Mouse (Mus musculus): ENCODE measurements around the gene Cdk9.
A peak's percentile ranks its signal among the peaks of the same experiment; 100 is the strongest.

Gene Cdk9

GRCm38 (mm10) chr2:32712934-32713817, at the start of gene Cdk9:
Cdk9 (minus strand) TSS chr2:32713076.
- peak; percentile 91 for DNase-seq (ENCODE audit: low spot score)

- DNase-seq (ENCODE audit: low spot score) = no peak
Measured at GRCm38 (mm10) chr2:32761859-32762258, 49.0 kb upstream of the Cdk9 start.

- DNase-seq (ENCODE audit: low spot score) = no peak
Measured at GRCm38 (mm10) chr2:32761361-32761760, 48.5 kb upstream of the Cdk9 start.

- DNase-seq (ENCODE audit: low spot score) = no peak
Measured at GRCm38 (mm10) chr2:32759001-32759400, 46.1 kb upstream of the Cdk9 start.

- no peak for DNase-seq (ENCODE audit: low spot score)
Measured at GRCm38 (mm10) chr2:32758503-32758902, 45.6 kb upstream of the Cdk9 start.

DNA sequence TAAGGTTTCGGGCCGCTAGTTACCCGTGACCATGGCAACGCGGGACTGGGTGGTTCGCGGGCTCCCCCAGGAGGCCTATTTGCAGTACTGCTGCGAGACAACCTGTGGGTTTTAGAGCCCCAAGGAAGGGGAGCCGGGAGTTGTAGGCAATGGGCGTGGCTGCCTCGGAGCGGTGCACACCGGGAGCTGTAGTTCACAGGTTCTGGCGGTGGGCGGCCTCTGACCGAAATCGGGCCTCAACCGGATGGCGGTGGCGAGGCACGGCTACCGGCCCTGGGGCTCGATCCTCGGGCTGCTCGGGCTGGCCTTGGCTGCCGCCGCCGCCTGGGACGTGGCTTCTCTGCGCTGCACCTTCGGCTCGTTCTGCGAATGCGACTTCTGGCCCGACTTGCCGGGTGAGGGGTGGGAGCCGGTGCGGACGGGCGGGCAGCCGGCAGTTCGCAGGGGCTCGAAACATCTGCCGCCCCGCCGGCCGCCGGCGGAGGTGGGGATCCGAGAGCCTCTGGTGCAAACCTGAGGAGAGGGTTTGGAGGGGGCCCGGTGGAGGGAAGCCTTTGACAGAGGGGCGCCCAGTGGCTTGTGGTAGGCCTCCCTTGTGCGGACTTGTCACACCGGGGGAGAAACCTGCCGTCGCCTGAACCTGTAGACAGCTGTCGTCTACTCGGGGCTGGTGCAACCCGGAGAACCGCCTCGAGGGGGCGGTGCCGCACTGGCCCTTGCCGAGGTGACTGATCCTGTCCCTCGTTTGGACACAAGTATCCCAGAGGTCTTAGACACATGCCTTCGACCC, 44.4 kb upstream of the Cdk9 start, which contains the start of gene Tor2a:
Tor2a (plus strand) TSS at position 179 of the 790 bp plus-strand sequence.
- peak; percentile 98 for DNase-seq (ENCODE audit: low spot score)

DNA sequence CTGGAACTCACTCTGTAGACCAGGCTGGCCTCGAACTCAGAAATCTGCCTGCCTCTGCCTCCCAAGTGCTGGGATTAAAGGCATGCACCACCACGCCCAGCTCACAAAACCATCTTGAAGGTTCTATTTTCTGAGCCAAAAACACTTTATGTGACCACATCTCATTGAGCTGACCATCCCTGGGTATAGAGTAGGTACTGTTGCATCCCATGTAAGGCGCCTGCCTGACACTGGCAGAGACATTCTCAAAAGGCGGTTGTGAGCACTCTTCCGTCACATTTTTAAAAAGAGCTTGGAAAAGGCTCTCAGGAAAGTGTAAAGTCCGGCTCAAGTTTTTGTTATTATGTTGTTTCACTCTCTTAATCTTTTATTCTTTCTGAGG, 43.8 kb upstream of the Cdk9 start:
- no peak for DNase-seq (ENCODE audit: low spot score)

DNA sequence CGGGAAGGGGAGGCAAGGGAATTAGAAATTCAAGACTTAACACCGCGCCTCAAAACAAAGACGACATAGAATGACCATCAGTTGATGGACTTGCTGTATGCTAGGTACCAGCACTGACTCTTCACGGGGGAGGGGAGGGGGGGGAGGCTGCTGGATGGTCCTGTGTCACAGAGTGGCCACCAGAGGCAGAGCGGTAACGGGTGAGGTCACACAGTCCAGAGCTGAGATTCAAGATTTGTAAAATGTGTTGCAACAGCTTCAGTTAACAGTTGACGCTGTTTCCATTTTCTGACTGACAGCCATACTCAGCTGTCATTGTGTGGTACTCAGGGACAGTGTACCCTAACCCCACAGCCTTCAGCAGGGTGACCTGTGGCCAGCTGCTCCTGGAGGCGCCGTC, 39.3 kb upstream of the Cdk9 start:
- DNase-seq (ENCODE audit: low spot score) = no peak

GRCm38 (mm10) chr2:32751665-32752033, 38.8 kb upstream of the Cdk9 start:
- DNase-seq (ENCODE audit: low spot score) = no peak

GRCm38 (mm10) chr2:32750887-32751664, 38.2 kb upstream of the Cdk9 start:
- DNase-seq (ENCODE audit: low spot score) = peak; percentile 78

DNA sequence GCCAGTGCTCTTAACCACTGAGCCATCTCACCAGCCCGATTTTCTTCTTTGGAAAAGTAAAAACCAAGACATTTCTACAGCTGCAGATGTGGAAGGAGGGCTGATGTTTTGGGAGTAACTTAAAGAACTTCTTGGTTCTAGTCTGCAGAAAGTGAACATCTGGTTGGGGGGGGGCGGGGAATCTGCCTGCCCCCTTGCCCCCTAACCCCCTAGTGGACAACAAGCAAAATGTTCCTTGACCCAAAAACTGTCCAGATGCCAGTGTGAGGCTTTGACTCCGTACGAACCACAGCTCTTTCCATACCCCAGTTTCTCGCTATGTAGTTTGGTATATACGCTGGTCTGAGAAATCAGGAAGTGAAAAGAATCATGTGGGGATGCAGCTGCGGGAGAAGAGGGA, 37.3 kb upstream of the Cdk9 start:
- DNase-seq (ENCODE audit: low spot score) = no peak

- no peak for DNase-seq (ENCODE audit: low spot score)
Measured at GRCm38 (mm10) chr2:32749082-32749481, 36.2 kb upstream of the Cdk9 start.

- no peak for DNase-seq (ENCODE audit: low spot score)
Measured at GRCm38 (mm10) chr2:32744272-32744982, 31.6 kb upstream of the Cdk9 start.

DNA sequence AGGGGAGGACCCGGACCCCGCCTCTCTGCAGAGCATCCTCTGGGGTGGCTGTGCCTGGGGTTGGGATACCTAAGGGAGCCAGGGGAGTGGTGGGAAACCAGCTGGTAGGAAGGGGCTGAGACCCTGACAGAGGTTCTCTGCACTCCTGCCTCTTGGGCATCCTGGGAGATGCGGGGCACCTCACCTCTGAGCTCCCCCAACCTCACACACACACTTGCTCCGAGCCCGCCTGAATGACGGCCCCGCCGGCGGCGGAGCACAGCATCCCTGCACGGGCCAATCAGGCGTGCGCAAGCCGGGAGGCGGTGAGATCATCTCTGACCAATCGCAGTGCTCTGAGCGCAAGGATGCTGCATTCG, 29.3 kb upstream of the Cdk9 start:
- DNase-seq (ENCODE audit: low spot score) = no peak

DNA sequence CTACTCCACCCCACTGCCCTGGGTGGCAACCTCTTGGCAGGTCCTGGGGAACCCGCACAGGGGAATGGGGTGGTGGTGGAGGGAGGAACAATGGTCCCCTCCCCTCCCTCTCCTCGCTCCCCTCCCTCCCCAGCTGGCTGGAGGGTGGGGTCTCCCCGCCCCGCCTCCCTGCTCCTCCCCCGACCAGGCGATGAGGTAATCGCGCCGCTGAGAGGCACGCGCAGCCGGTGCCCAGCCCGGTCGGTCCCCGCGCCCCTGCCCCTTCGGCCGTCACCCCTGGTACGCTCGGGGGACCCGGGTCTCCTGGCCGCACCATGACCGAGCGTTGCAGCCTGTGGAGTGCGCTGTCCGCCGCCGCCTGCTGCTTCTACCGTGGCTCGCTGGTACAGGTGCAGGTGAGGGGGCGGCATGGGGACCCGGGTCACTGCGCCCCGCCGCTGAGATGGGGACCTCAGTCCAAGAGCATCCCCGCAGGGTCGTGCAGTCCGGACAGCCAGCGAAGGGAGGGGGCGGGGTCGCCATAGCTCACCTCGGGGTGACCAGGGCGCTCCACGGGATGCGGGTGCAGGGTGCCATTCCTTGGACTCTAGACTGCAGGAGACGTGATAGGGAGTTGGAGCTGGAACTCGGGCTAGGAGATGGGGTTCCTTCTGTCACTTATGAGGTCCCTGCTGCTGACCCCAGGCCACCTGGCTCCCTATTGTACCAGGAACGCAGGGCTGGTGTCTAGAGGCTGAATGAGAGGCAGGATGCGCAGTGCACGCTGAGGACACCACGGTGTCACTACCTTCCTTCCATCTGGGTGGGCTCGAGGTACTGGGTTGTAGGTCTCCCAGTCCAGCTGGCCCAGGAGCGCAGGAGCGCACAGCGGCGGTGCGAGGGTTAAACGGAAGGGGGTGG, 28.6 kb upstream of the Cdk9 start:
- peak; percentile 35 for DNase-seq (ENCODE audit: low spot score)

- no peak for DNase-seq (ENCODE audit: low spot score)
Measured at GRCm38 (mm10) chr2:32740916-32741272, 28.0 kb upstream of the Cdk9 start, which contains the start of gene 6330409D20Rik. 6330409D20Rik (minus strand) TSS chr2:32741016.

DNA sequence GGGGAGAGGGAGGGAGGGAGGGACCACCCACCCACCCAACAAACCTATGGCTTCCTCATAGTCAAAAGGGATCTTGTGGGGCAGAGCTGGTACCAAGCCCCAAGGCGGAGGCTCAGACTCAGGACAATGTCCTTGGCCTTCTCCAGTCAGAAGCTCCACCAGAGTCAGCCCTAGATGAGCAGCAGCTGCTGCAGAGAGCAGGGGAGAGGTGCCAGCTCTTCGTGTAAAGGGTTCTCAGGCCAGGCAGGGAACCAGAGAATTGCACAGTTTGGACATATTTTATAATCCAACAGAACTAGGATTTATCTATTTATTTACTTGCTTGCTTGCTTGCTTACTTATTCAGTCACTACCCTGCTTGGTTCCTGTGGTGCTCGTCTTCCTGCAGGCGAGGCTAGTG, 26.4 kb upstream of the Cdk9 start:
- DNase-seq (ENCODE audit: low spot score) = no peak

DNA sequence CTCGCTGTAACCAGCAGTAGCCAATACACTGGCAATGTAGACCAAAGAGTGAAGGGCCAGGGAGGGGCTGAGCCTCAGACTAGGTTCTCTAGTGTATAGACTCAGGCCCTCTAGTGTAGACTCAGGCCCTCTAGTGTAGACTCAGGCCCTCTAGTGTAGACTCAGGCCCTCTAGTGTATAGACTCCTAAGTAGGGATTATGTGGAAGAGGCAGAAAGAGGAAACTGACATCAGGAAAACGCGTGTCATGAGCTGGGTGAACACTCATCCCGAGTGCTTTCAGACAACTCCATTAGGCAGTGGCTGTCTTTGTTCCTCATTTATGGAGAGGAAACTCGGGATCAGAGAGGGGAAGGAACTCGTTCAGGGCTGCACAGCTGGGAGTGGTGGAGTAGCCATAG, 24.1 kb upstream of the Cdk9 start:
- DNase-seq (ENCODE audit: low spot score) = no peak

DNA sequence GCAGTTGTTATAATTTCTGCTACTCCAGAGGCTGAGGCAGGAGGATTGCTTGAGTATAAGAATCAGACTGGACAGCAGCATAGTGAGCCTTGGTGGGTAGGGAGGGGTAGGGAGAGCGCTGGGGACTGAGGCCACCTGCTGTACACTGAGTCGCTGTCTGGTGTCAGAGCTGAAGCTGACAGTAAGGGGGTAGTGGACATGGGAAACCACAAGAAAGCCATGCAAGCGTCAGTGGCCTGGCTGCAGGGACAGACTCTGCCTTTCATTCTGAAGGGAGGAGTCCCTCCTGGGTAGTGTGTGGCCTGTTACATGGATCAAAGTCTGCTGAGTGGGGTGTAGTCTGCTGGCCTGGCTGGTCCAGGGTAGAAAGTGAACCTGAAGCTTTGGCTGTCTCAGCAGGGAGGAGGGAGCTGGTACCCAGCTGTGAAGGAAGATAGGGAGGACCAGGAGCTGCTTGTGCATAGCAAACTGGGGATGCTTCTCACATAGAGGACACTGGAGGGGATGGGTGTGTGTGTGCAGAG, 23.5 kb upstream of the Cdk9 start:
- no peak for DNase-seq (ENCODE audit: low spot score)

GRCm38 (mm10) chr2:32734933-32735332, 22.1 kb upstream of the Cdk9 start:
- DNase-seq (ENCODE audit: low spot score) = no peak

- no peak for DNase-seq (ENCODE audit: low spot score)
Measured at GRCm38 (mm10) chr2:32734480-32734879, 21.6 kb upstream of the Cdk9 start.
